Comparison of ENCODE assay signal across 19 mouse cellular contexts in the genomic region with DNA sequence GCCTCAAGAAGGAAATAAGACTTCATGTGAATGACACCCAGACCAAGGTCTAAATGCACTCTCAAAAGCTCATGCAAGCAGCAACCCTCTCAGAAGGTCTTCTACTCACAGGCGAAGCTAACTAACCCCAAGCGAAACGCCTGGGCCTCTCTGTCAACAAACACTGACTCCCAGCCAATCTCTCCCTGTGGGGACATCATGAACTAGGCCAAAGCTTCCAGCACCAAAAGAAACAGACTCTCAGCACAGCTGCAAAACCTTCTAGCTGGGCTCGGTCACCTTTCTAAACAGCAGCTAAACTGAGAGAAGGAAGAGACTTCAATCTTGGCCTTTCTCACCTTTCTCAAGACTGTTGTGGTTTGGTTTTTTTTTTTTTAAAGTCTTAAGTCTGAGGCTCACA.
DNase-seq lines count a peak whose midpoint lies in the region; ATAC-seq and TF ChIP-seq lines count a peak whose summit lies in the region.
"Had no signal": no experiment of that assay in that cellular context is flagged by ENCODE, and none has a peak within 500 bp of the region (broad histone marks: within the 10 kb centered on the region; RNA-seq: fewer than 3 reads in every experiment).

No protein-coding gene starts in this region.

- no peaks in the 10 kb centered on the region for H3K9me3 ChIP-seq in heart, embryonic 11.5 days (replicated peaks; ENCODE audit: control insufficient read depth, low read length)
- H3K9me3 ChIP-seq in liver, postnatal 0 days (ENCODE audit: low read length): no peaks in the 10 kb centered on the region
- H3K9me3 ChIP-seq in liver, embryonic 11.5 days (ENCODE audit: control insufficient read depth, low read length): no peaks in the 10 kb centered on the region
- H3K9me3 ChIP-seq: embryonic facial prominence, embryonic 10.5 days; forebrain, embryonic 15.5 days; liver, embryonic 12.5 days; midbrain, embryonic 12.5 days had no signal

- H3K27ac ChIP-seq in heart, embryonic 11.5 days (ENCODE audit: low read depth, low read length): no peak overlapping the region
- peak overlapping the region; percentile 74 for H3K27ac ChIP-seq in liver, postnatal 0 days (ENCODE audit: low read depth)
- no peak overlapping the region for H3K27ac ChIP-seq in liver, embryonic 11.5 days (ENCODE audit: low read depth, low read length)
- H3K27ac ChIP-seq: embryonic facial prominence, embryonic 10.5 days; forebrain, embryonic 15.5 days; liver, embryonic 12.5 days; macrophage; midbrain, embryonic 12.5 days had no signal

- peak; percentile 43; the same call in 1 of the 2 replicates for TF ChIP-seq EP300 in liver, postnatal 0 days (IDR thresholded peaks at IDR 0.05; ENCODE audit: low read depth)

- H3K36me3 ChIP-seq in heart, embryonic 11.5 days (ENCODE audit: control insufficient read depth, insufficient read depth, low read length): no peaks in the 10 kb centered on the region
- no peaks in the 10 kb centered on the region for H3K36me3 ChIP-seq in liver, postnatal 0 days (replicated peaks; ENCODE audit: insufficient read depth, low read length)
- no peaks in the 10 kb centered on the region for H3K36me3 ChIP-seq in liver, embryonic 11.5 days (ENCODE audit: control insufficient read depth, insufficient read depth, low read length)
- H3K36me3 ChIP-seq: embryonic facial prominence, embryonic 10.5 days; forebrain, embryonic 15.5 days; liver, embryonic 12.5 days; midbrain, embryonic 12.5 days had no signal

- peak; percentile 98 for DNase-seq in heart, adult 11 months
- no peak for DNase-seq in liver, postnatal 0 days
- no peak for DNase-seq in liver, embryonic 11.5 days (ENCODE audit: low spot score)
- peak; percentile 64 for DNase-seq in gastrocnemius, adult 8-10 months (ENCODE audit: low spot score in 2 of 2)
- DNase-seq in skeletal muscle tissue, adult 2 months (ENCODE audit: low read depth, low spot score): peak; percentile 85
- no peak for DNase-seq in B cell, adult 2 months
- DNase-seq: adrenal gland, adult 2 months; cerebellum, adult 9-11 months; kidney, postnatal 14 days; thymus, postnatal 4 days had no signal

- no peaks in the 10 kb centered on the region for H3K4me1 ChIP-seq in heart, embryonic 11.5 days (ENCODE audit: control insufficient read depth, insufficient read depth, low read length)
- H3K4me1 ChIP-seq in liver, postnatal 0 days (ENCODE audit: insufficient read depth): peaks cover 55% of the 10 kb centered on the region
- H3K4me1 ChIP-seq in liver, embryonic 11.5 days (replicated peaks; ENCODE audit: control insufficient read depth, insufficient read depth, low read length): peaks cover 14% of the 10 kb centered on the region

- WGBS in heart, embryonic 11.5 days (ENCODE audit: insufficient replicate concordance): 72% methylated on average over 4 of the region's 4 CpGs
- 60% methylated on average over 4 of the region's 4 CpGs for WGBS in liver, postnatal 0 days (ENCODE audit: insufficient replicate concordance)
- WGBS in liver, embryonic 11.5 days: 74% methylated on average over 4 of the region's 4 CpGs

- H3K27me3 ChIP-seq in heart, embryonic 11.5 days (ENCODE audit: control insufficient read depth, insufficient read depth, low read length): no peaks in the 10 kb centered on the region
- H3K27me3 ChIP-seq in liver, postnatal 0 days (ENCODE audit: insufficient read depth, low read length): no peaks in the 10 kb centered on the region
- no peaks in the 10 kb centered on the region for H3K27me3 ChIP-seq in liver, embryonic 11.5 days (replicated peaks; ENCODE audit: control insufficient read depth, insufficient read depth, low read length)
- H3K27me3 ChIP-seq: forebrain, embryonic 15.5 days; liver, embryonic 12.5 days; midbrain, embryonic 12.5 days had no signal

- no peak overlapping the region for H3K4me3 ChIP-seq in heart, embryonic 11.5 days (ENCODE audit: low read depth, low read length)
- H3K4me3 ChIP-seq in liver, postnatal 0 days (ENCODE audit: low read depth, low read length): no peak overlapping the region
- H3K4me3 ChIP-seq in liver, embryonic 11.5 days (ENCODE audit: low read depth, low read length): no peak overlapping the region
- H3K4me3 ChIP-seq: embryonic facial prominence, embryonic 10.5 days; erythroblast, embryonic 14.5 days; forebrain, embryonic 15.5 days; liver, embryonic 12.5 days; midbrain, embryonic 12.5 days; myocyte had no signal

- no peak for ATAC-seq in heart, embryonic 11.5 days (replicated peaks; ENCODE audit: insufficient number of reproducible peaks, low FRiP score, low TSS enrichment)
- no peak for ATAC-seq in liver, postnatal 0 days
- no peak for ATAC-seq in liver, embryonic 11.5 days (replicated peaks; ENCODE audit: low FRiP score)
- ATAC-seq in granulocyte monocyte progenitor cell, adult 5-6 weeks (replicated peaks; ENCODE audit: poor library complexity, severe bottlenecking): no peak
- ATAC-seq: forebrain, embryonic 15.5 days; liver, embryonic 12.5 days had no signal

- H3K9ac ChIP-seq in heart, embryonic 11.5 days (ENCODE audit: low read depth, low read length): no peak overlapping the region
- H3K9ac ChIP-seq in liver, postnatal 0 days (replicated peaks): no peak overlapping the region
- no peak overlapping the region for H3K9ac ChIP-seq in liver, embryonic 11.5 days (ENCODE audit: low read depth, low read length)
- H3K9ac ChIP-seq: forebrain, embryonic 15.5 days; liver, embryonic 12.5 days; midbrain, embryonic 12.5 days had no signal

- TF ChIP-seq CTCF in liver, postnatal 0 days (IDR thresholded peaks at IDR 0.05; ENCODE audit: low read depth): no peak

- H3K4me2 ChIP-seq in heart, embryonic 11.5 days: no peak overlapping the region
- H3K4me2 ChIP-seq in liver, postnatal 0 days (ENCODE audit: low read depth, low read length): no peak overlapping the region
- no peak overlapping the region for H3K4me2 ChIP-seq in liver, embryonic 11.5 days
- H3K4me2 ChIP-seq: forebrain, embryonic 15.5 days; liver, embryonic 12.5 days; midbrain, embryonic 12.5 days had no signal

Comparison
In these comparisons a context has a peak if more than half of its experiments do, and no peak if none do; other contexts are left out.
1. DNase-seq: peak in heart, adult 11 months (single experiment), gastrocnemius, adult 8-10 months (2 of 2) and skeletal muscle tissue, adult 2 months (single experiment); none in liver, postnatal 0 days (single experiment), liver, embryonic 11.5 days (single experiment) and B cell, adult 2 months (0 of 2).